Mouse (Mus musculus): ENCODE measurements at regions not wholly inside any gene's neighbourhood (a gene's known extent, or its start where the extent isn't known, plus 50 kb on each side); places are given as distances from the start of the nearest gene placed in this dataset.

GRCm38 (mm10) chr8:102845362-102845761 is 59.9 kb upstream of the Cdh11 start:
- Histone ChIP-seq H3K36me3 (ENCODE audit: control insufficient read depth, insufficient read depth, low read length) (no peaks in the 10 kb centered on the region), H3K4me3 (ENCODE audit: low read depth, low read length) (no peak overlapping the region), H3K9ac (replicated peaks; ENCODE audit: low read depth, low read length) (no peak overlapping the region), H3K4me2 (replicated peaks; ENCODE audit: low read depth, low read length) (no peak overlapping the region), H3K27ac (ENCODE audit: low read length) (no peak overlapping the region; the same call in 1 of the 2 replicates), H3K27me3 (ENCODE audit: control insufficient read depth, insufficient read depth, low read length) (no peaks in the 10 kb centered on the region), H3K9me3 (ENCODE audit: control insufficient read depth, low read depth, low read length) (no peaks in the 10 kb centered on the region), H3K4me1 (ENCODE audit: control insufficient read depth, insufficient read depth, low read length) (no peaks in the 10 kb centered on the region)
- peak; percentile 78; the same call in 1 of the 2 replicates for ATAC-seq (ENCODE audit: insufficient number of reproducible peaks, insufficient read depth, low FRiP score, low read depth)

- Histone ChIP-seq H3K4me3 (ENCODE audit: low read depth, low read length) (no peak overlapping the region), H3K27ac (ENCODE audit: low read length) (no peak overlapping the region), H3K36me3 (ENCODE audit: control insufficient read depth, insufficient read depth, low read length) (no peaks in the 10 kb centered on the region), H3K4me2 (replicated peaks; ENCODE audit: low read depth, low read length) (no peak overlapping the region), H3K4me1 (ENCODE audit: control insufficient read depth, insufficient read depth, low read length) (no peaks in the 10 kb centered on the region), H3K27me3 (ENCODE audit: control insufficient read depth, insufficient read depth, low read length) (no peaks in the 10 kb centered on the region), H3K9me3 (ENCODE audit: control insufficient read depth, low read depth, low read length) (no peaks in the 10 kb centered on the region), H3K9ac (replicated peaks; ENCODE audit: low read depth, low read length) (no peak overlapping the region)
- WGBS: 76% methylated on average over 1 of the region's 1 CpGs
- ATAC-seq (ENCODE audit: insufficient number of reproducible peaks, insufficient read depth, low FRiP score, low read depth): no peak
Observed at GRCm38 (mm10) chr8:102860021-102860420, 74.6 kb upstream of the Cdh11 start.

GRCm38 (mm10) chr8:102899525-102899924 is 114.1 kb upstream of the Cdh11 start:
- ATAC-seq (ENCODE audit: insufficient number of reproducible peaks, insufficient read depth, low FRiP score, low read depth): no peak
- 82% methylated on average over 2 of the region's 2 CpGs for WGBS
- H3K9ac ChIP-seq (replicated peaks; ENCODE audit: low read depth, low read length): no peak overlapping the region

GRCm38 (mm10) chr8:102900662-102901061 is 115.2 kb upstream of the Cdh11 start:
- ATAC-seq (ENCODE audit: insufficient number of reproducible peaks, insufficient read depth, low FRiP score, low read depth): no peak
- Histone ChIP-seq H3K27ac (ENCODE audit: low read length) (no peak overlapping the region), H3K36me3 (ENCODE audit: control insufficient read depth, insufficient read depth, low read length) (no peaks in the 10 kb centered on the region), H3K9ac (replicated peaks; ENCODE audit: low read depth, low read length) (no peak overlapping the region), H3K27me3 (ENCODE audit: control insufficient read depth, insufficient read depth, low read length) (no peaks in the 10 kb centered on the region), H3K9me3 (ENCODE audit: control insufficient read depth, low read depth, low read length) (no peaks in the 10 kb centered on the region), H3K4me2 (replicated peaks; ENCODE audit: low read depth, low read length) (no peak overlapping the region), H3K4me1 (ENCODE audit: control insufficient read depth, insufficient read depth, low read length) (no peaks in the 10 kb centered on the region), H3K4me3 (ENCODE audit: low read depth, low read length) (no peak overlapping the region)
- 39% methylated on average over 5 of the region's 5 CpGs for WGBS

More at GRCm38 (mm10) chr8:102899525-102899924, 114.1 kb upstream of the Cdh11 start:
- no peak overlapping the region for H3K4me3 ChIP-seq (ENCODE audit: low read depth, low read length)
- no peaks in the 10 kb centered on the region for H3K9me3 ChIP-seq (ENCODE audit: control insufficient read depth, low read depth, low read length)
- no peak overlapping the region for H3K4me2 ChIP-seq (replicated peaks; ENCODE audit: low read depth, low read length)
- no peak overlapping the region for H3K27ac ChIP-seq (ENCODE audit: low read length)
- H3K36me3 ChIP-seq (ENCODE audit: control insufficient read depth, insufficient read depth, low read length): no peaks in the 10 kb centered on the region
- no peaks in the 10 kb centered on the region for H3K4me1 ChIP-seq (ENCODE audit: control insufficient read depth, insufficient read depth, low read length)
- no peaks in the 10 kb centered on the region for H3K27me3 ChIP-seq (ENCODE audit: control insufficient read depth, insufficient read depth, low read length)

GRCm38 (mm10) chr8:102907444-102907843 is 122.0 kb upstream of the Cdh11 start:
- no peak overlapping the region for H3K9ac ChIP-seq (replicated peaks; ENCODE audit: low read depth, low read length)
- no peaks in the 10 kb centered on the region for H3K27me3 ChIP-seq (ENCODE audit: control insufficient read depth, insufficient read depth, low read length)
- H3K27ac ChIP-seq (ENCODE audit: low read length): no peak overlapping the region
- 45% methylated on average over 2 of the region's 2 CpGs for WGBS
- no peak overlapping the region for H3K4me3 ChIP-seq (ENCODE audit: low read depth, low read length)
- H3K4me2 ChIP-seq (replicated peaks; ENCODE audit: low read depth, low read length): no peak overlapping the region
- no peaks in the 10 kb centered on the region for H3K9me3 ChIP-seq (ENCODE audit: control insufficient read depth, low read depth, low read length)
- no peaks in the 10 kb centered on the region for H3K36me3 ChIP-seq (ENCODE audit: control insufficient read depth, insufficient read depth, low read length)
- no peaks in the 10 kb centered on the region for H3K4me1 ChIP-seq (ENCODE audit: control insufficient read depth, insufficient read depth, low read length)
- no peak for ATAC-seq (ENCODE audit: insufficient number of reproducible peaks, insufficient read depth, low FRiP score, low read depth)

DNA sequence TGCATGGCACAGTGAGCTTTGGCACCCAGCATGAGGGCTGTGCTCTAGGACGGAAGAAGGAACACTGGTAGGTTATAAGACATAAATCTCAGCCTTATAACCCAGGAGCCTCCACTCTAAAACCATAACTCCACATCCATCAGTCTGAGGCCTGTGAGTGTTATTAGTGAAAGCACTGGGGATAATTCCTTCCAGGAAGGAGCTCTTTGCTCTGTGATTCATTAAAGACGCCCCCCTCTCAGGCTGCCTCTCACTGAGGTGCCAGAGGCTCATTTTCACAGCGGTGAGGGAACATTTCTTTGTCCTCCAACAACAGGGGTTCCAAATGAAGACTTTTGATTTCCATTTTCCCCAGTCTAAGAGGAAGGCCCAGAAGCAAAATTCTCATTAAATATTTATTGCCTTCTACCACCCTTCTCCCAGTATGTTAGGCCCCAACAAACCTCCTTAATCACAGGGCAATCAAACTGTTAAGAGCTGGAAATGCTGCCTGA is 145.9 kb upstream of the Cdh11 start:
- H3K4me3 ChIP-seq (ENCODE audit: low read depth, low read length): no peak overlapping the region
- no peak for ATAC-seq (ENCODE audit: insufficient number of reproducible peaks, insufficient read depth, low FRiP score, low read depth)

DNA sequence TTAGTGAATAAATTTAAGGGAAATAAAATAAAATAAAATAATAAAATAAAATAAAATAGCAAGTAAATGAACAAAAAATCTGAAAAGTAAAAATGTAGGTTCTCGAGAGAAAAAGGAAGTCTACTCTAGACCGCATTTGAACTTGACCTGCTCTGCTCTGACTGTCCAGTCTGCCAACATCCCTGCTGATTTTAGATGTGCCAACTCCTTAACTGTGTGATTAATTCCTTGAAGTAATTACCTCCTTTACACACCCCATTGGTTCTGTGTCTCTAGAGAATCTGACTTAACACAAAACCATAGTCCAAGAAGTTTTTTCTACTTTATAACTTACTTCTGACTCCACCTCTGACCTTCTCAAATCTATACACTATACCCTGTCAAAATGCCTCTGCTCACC is 153.3 kb upstream of the Cdh11 start:
- no peaks in the 10 kb centered on the region for H3K4me1 ChIP-seq (ENCODE audit: control insufficient read depth, insufficient read depth, low read length)
- ATAC-seq (ENCODE audit: insufficient number of reproducible peaks, insufficient read depth, low FRiP score, low read depth): no peak
- 93% methylated on average over 2 of the region's 2 CpGs for WGBS

More for the DNA sequence above, 145.9 kb upstream of the Cdh11 start:
- H3K4me2 ChIP-seq (replicated peaks; ENCODE audit: low read depth, low read length): no peak overlapping the region
- H3K9me3 ChIP-seq (ENCODE audit: control insufficient read depth, low read depth, low read length): no peaks in the 10 kb centered on the region
- no peaks in the 10 kb centered on the region for H3K27me3 ChIP-seq (ENCODE audit: control insufficient read depth, insufficient read depth, low read length)
- H3K4me1 ChIP-seq (ENCODE audit: control insufficient read depth, insufficient read depth, low read length): no peaks in the 10 kb centered on the region
- 36% methylated on average over 3 of the region's 3 CpGs for WGBS
- no peaks in the 10 kb centered on the region for H3K36me3 ChIP-seq (ENCODE audit: control insufficient read depth, insufficient read depth, low read length)
- no peak overlapping the region for H3K9ac ChIP-seq (replicated peaks; ENCODE audit: low read depth, low read length)
- H3K27ac ChIP-seq (ENCODE audit: low read length): no peak overlapping the region

GRCm38 (mm10) chr8:102945546-102945945 is 160.1 kb upstream of the Cdh11 start:
- no peak overlapping the region for H3K27ac ChIP-seq (ENCODE audit: low read length)
- WGBS: 86% methylated on average over 5 of the region's 5 CpGs
- H3K4me1 ChIP-seq (ENCODE audit: control insufficient read depth, insufficient read depth, low read length): no peaks in the 10 kb centered on the region
- H3K4me2 ChIP-seq (replicated peaks; ENCODE audit: low read depth, low read length): no peak overlapping the region
- no peaks in the 10 kb centered on the region for H3K27me3 ChIP-seq (ENCODE audit: control insufficient read depth, insufficient read depth, low read length)
- no peak overlapping the region for H3K4me3 ChIP-seq (ENCODE audit: low read depth, low read length)
- ATAC-seq (ENCODE audit: insufficient number of reproducible peaks, insufficient read depth, low FRiP score, low read depth): no peak
- H3K36me3 ChIP-seq (ENCODE audit: control insufficient read depth, insufficient read depth, low read length): no peaks in the 10 kb centered on the region
- H3K9me3 ChIP-seq (ENCODE audit: control insufficient read depth, low read depth, low read length): no peaks in the 10 kb centered on the region
- H3K9ac ChIP-seq (replicated peaks; ENCODE audit: low read depth, low read length): no peak overlapping the region

More for the DNA sequence above, 153.3 kb upstream of the Cdh11 start:
- Histone ChIP-seq H3K36me3 (ENCODE audit: control insufficient read depth, insufficient read depth, low read length) (no peaks in the 10 kb centered on the region), H3K9me3 (ENCODE audit: control insufficient read depth, low read depth, low read length) (no peaks in the 10 kb centered on the region), H3K27me3 (ENCODE audit: control insufficient read depth, insufficient read depth, low read length) (no peaks in the 10 kb centered on the region), H3K4me3 (ENCODE audit: low read depth, low read length) (no peak overlapping the region), H3K9ac (replicated peaks; ENCODE audit: low read depth, low read length) (no peak overlapping the region), H3K4me2 (replicated peaks; ENCODE audit: low read depth, low read length) (no peak overlapping the region), H3K27ac (ENCODE audit: low read length) (no peak overlapping the region)

DNA sequence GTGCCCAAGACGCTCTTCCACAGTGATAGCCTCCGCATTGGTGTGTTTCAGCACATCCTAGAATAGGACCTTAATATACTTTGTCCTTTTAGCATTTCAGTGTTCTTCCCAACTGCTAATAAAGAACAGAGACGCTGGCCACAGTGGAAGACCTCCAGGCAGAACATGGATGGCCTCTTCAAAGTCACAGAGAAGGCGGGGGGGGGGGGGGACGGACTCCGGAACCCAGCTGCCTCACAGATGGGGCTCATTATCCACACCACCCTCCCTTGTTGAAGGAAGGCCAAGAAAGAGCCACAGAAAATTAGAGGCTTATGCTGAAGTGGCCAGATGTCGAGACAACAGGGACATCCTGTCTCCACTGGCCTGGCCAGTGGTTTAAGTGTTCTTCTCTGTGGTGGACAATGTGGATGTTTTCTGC is 192.7 kb upstream of the Cdh11 start:
- 68% methylated on average over 7 of the region's 7 CpGs for whole genome bisulfite sequencing
- H3K9me3 ChIP-seq (ENCODE audit: control insufficient read depth, low read depth, low read length): no peaks in the 10 kb centered on the region
- H3K36me3 ChIP-seq (ENCODE audit: control insufficient read depth, insufficient read depth, low read length): no peaks in the 10 kb centered on the region
- H3K9ac ChIP-seq (replicated peaks; ENCODE audit: low read depth, low read length): no peak overlapping the region
- no peak overlapping the region for H3K27ac ChIP-seq (ENCODE audit: low read length)
- H3K4me3 ChIP-seq (ENCODE audit: low read depth, low read length): no peak overlapping the region
- H3K4me1 ChIP-seq (ENCODE audit: control insufficient read depth, insufficient read depth, low read length): no peaks in the 10 kb centered on the region
- ATAC-seq (ENCODE audit: insufficient number of reproducible peaks, insufficient read depth, low FRiP score, low read depth): no peak
- no peaks in the 10 kb centered on the region for H3K27me3 ChIP-seq (ENCODE audit: control insufficient read depth, insufficient read depth, low read length)
- H3K4me2 ChIP-seq (replicated peaks; ENCODE audit: low read depth, low read length): no peak overlapping the region
